Mouse (Mus musculus) lung, embryonic 16.5 days (tissue): ENCODE measurements around the gene Mrgprh. TPM values are rescaled to one million over a fixed set of nuclear protein-coding genes. Genes with fewer than 3 reads are reported as not detected.
A peak's percentile ranks its signal among the peaks of the same experiment; 100 is the strongest.
"Not testable (repeated sequence)": the region's sequence is repeated elsewhere in the genome, so short reads cannot be mapped to it uniquely, and the experiment has no call there.

Source experiments
- ATAC-seq: fragments of 200-750 bp; cut with Nextera tagmentation; 2 replicates; pipeline ENCODE4 v1.8.0; 2017; ENCODE audit warnings: low read depth, mild to moderate bottlenecking, moderate library complexity
- H3K27ac ChIP-seq: fragments of 300-500 bp; sonication (generic); 2 replicates; pipeline ENCODE4 v1.5.1; 2014; ENCODE audit warnings: mild to moderate bottlenecking, control low read depth, low read length
- H3K27me3 ChIP-seq: fragments of 300-500 bp; sonication (generic); 2 replicates; pipeline ENCODE4 v1.6.1; 2014; ENCODE audit warnings: low read depth, low read length, mixed read lengths; ENCODE audit not compliant: control insufficient read depth, insufficient read depth
- H3K36me3 ChIP-seq: fragments of 300-500 bp; sonication (generic); 2 replicates; pipeline ENCODE4 v1.6.1; 2014; ENCODE audit warnings: low read length; ENCODE audit not compliant: control insufficient read depth, insufficient read depth
- H3K4me1 ChIP-seq: fragments of 300-500 bp; sonication (generic); replicated peaks from 2 replicates; pipeline ENCODE4 v1.6.1; 2014; ENCODE audit warnings: low read length, mixed read lengths; ENCODE audit not compliant: control insufficient read depth, insufficient read depth
- H3K4me2 ChIP-seq: fragments of 300-500 bp; sonication (generic); 2 replicates; pipeline ENCODE4 v1.6.1; 2014; ENCODE audit warnings: low read depth, low read length, control low read depth
- H3K4me3 ChIP-seq: fragments of 300-500 bp; sonication (generic); 2 replicates; pipeline ENCODE4 v1.5.1; 2014; ENCODE audit warnings: mild to moderate bottlenecking, low read length, control low read depth
- H3K9ac ChIP-seq: fragments of 300-500 bp; sonication (generic); 2 replicates; pipeline ENCODE4 v1.6.1; 2014; ENCODE audit warnings: low read length, control low read depth
- H3K9me3 ChIP-seq: fragments of 300-500 bp; sonication (generic); 2 replicates; pipeline ENCODE4 v1.6.1; 2016; ENCODE audit warnings: low read length; ENCODE audit not compliant: control insufficient read depth
- WGBS: fragments of 180-500 bp; shearing (Covaris S2); extraction: QIAGEN DNeasy Blood & Tissue Kit; methylation state at CpG from one replicate; pipeline ENCODE4 v1.1.7; 2014; 5-methylcytosine and 5-hydroxymethylcytosine counted together
- polyA plus RNA-seq: library from polyadenylated mRNA; unstranded; fragments of >200 nt; fragmentation: Nextera tagmentation; extraction: Ambion mirVana; gene quantifications from 2 replicates; pipeline ENCODE4 v1.2.1, GENCODE M21; 2015

Gene Mrgprh
- polyA plus RNA-seq, 1 experiment from 2014 or later, result not detected

- Histone ChIP-seq H3K4me3 (no peak overlapping the region), H3K4me1 (peaks cover 4% of the 10 kb centered on the region; the same call in 1 of the 2 replicates), H3K36me3 (no peaks in the 10 kb centered on the region), H3K27me3 (no peaks in the 10 kb centered on the region), H3K9me3 (no peaks in the 10 kb centered on the region), H3K4me2 (no peak overlapping the region), H3K27ac (no peak overlapping the region), H3K9ac (no peak overlapping the region)
- WGBS, result 85% methylated on average over 1 of the region's 1 CpGs
- no peak for ATAC-seq
Observed at GRCm38 (mm10) chr17:12881216-12881615, 5.4 kb downstream of the Mrgprh start.

- Histone ChIP-seq H3K9me3 (no peaks in the 10 kb centered on the region), H3K4me3 (no peak overlapping the region), H3K27me3 (no peaks in the 10 kb centered on the region), H3K36me3 (no peaks in the 10 kb centered on the region), H3K9ac (no peak overlapping the region), H3K4me2 (no peak overlapping the region), H3K4me1 (peaks cover 5% of the 10 kb centered on the region), H3K27ac (no peak overlapping the region; the same call in 1 of the 2 replicates)
- 38% methylated on average over 6 of the region's 6 CpGs for WGBS
- ATAC-seq, result peak; percentile 36; the same call in 1 of the 2 replicates
Observed at GRCm38 (mm10) chr17:12886620-12887019, 10.8 kb downstream of the Mrgprh start.

GRCm38 (mm10) chr17:12887021-12887775 lies 11.4 kb downstream of the Mrgprh start:
- H3K9ac ChIP-seq, result no peak overlapping the region
- H3K27me3 ChIP-seq, result no peaks in the 10 kb centered on the region
- no peaks in the 10 kb centered on the region for H3K9me3 ChIP-seq
- peak; percentile 65 for ATAC-seq
- peak overlapping the region; percentile 48 for H3K27ac ChIP-seq
- H3K36me3 ChIP-seq, result no peaks in the 10 kb centered on the region
- no peak overlapping the region for H3K4me3 ChIP-seq
- 40% methylated on average over 15 of the region's 15 CpGs for WGBS
- peaks cover 5% of the 10 kb centered on the region for H3K4me1 ChIP-seq
- no peak overlapping the region for H3K4me2 ChIP-seq

- peaks cover 5% of the 10 kb centered on the region for H3K4me1 ChIP-seq
- no peak overlapping the region for H3K27ac ChIP-seq
- no peaks in the 10 kb centered on the region for H3K36me3 ChIP-seq
- no peaks in the 10 kb centered on the region for H3K27me3 ChIP-seq
- no peak overlapping the region for H3K9ac ChIP-seq
- WGBS, result 81% methylated on average over 4 of the region's 4 CpGs
- no peak for ATAC-seq
- no peak overlapping the region for H3K4me2 ChIP-seq
- no peak overlapping the region for H3K4me3 ChIP-seq
- no peaks in the 10 kb centered on the region for H3K9me3 ChIP-seq
Observed at GRCm38 (mm10) chr17:12891054-12891453, 15.2 kb downstream of the Mrgprh start.

GRCm38 (mm10) chr17:12892033-12892432 lies 16.2 kb downstream of the Mrgprh start:
- H3K4me1 ChIP-seq, result no peaks in the 10 kb centered on the region
- H3K36me3 ChIP-seq, result no peaks in the 10 kb centered on the region
- no peak for ATAC-seq
- H3K9me3 ChIP-seq, result no peaks in the 10 kb centered on the region
- no peak overlapping the region for H3K9ac ChIP-seq
- H3K4me2 ChIP-seq, result no peak overlapping the region
- H3K27me3 ChIP-seq, result no peaks in the 10 kb centered on the region
- no peak overlapping the region for H3K27ac ChIP-seq
- H3K4me3 ChIP-seq, result no peak overlapping the region
- WGBS, result 85% methylated on average over 9 of the region's 9 CpGs

DNA sequence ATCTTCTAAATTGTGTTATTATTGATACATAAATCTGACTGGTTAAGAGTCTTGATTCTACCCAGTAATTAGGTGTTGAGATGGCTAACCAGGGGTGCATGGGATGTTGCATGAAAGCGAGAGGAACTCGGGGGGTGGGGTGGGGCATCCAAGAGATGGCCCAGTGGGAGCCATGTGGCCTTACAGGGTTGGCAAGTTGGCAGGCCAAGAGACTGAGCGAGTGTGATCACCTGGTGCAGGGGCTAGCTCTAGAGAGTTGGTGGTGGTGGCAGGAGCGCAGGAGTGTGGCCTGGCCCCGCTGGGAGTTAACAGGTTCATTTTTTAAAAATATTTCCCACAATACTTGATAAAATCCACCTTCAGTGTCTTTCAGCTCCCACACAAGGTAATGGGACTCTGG lies 21.8 kb downstream of the Mrgprh start:
- no peaks in the 10 kb centered on the region for H3K4me1 ChIP-seq
- H3K9me3 ChIP-seq, result no peaks in the 10 kb centered on the region
- H3K4me2 ChIP-seq, result no peak overlapping the region
- H3K9ac ChIP-seq, result no peak overlapping the region
- H3K36me3 ChIP-seq, result no peaks in the 10 kb centered on the region; the same call in 1 of the 2 replicates
- no peaks in the 10 kb centered on the region for H3K27me3 ChIP-seq
- H3K4me3 ChIP-seq, result no peak overlapping the region
- peak; percentile 15; the same call in 1 of the 2 replicates for ATAC-seq
- no peak overlapping the region for H3K27ac ChIP-seq
- WGBS, result 88% methylated on average over 5 of the region's 5 CpGs

DNA sequence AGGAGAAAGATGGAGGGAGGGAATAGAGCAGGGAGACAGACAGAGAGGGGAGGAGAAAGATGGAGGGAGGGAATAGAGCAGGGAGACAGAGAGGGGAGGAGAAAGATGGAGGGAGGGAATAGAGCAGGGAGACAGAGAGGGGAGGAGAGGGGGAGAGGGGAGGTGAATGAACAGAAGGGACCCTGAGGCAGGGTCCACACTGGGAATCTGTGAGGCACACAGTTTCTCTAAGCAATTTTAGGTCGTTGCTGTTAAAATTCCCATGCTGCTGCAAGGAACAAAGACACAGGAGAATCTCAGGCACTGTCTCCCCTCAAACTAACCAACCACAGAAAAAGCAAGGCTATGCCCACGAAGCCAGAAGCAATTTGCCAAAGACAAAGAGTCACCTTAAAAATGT lies 22.8 kb downstream of the Mrgprh start:
- H3K9me3 ChIP-seq, H3K36me3 ChIP-seq, H3K9ac ChIP-seq, H3K4me2 ChIP-seq, H3K27me3 ChIP-seq, H3K4me1 ChIP-seq, H3K27ac ChIP-seq, H3K4me3 ChIP-seq, ATAC-seq: not testable (repeated sequence)
- WGBS, result 41% methylated on average over 2 of the region's 2 CpGs

GRCm38 (mm10) chr17:12902291-12902690 lies 26.5 kb downstream of the Mrgprh start:
- no peak overlapping the region for H3K27ac ChIP-seq
- H3K9ac ChIP-seq, result no peak overlapping the region
- H3K4me1 ChIP-seq, result peaks cover 5% of the 10 kb centered on the region; the same call in 1 of the 2 replicates
- WGBS, result 84% methylated on average over 6 of the region's 6 CpGs
- no peaks in the 10 kb centered on the region for H3K9me3 ChIP-seq
- no peak for ATAC-seq
- H3K36me3 ChIP-seq, result peaks cover 2% of the 10 kb centered on the region; the same call in 1 of the 2 replicates
- H3K27me3 ChIP-seq, result no peaks in the 10 kb centered on the region
- no peak overlapping the region for H3K4me2 ChIP-seq
- H3K4me3 ChIP-seq, result no peak overlapping the region

- Histone ChIP-seq H3K36me3 (peaks cover 2% of the 10 kb centered on the region; the same call in 1 of the 2 replicates), H3K9ac (no peak overlapping the region), H3K27me3 (no peaks in the 10 kb centered on the region), H3K4me3 (no peak overlapping the region), H3K27ac (peak overlapping the region; percentile 74), H3K4me1 (peaks cover 5% of the 10 kb centered on the region; the same call in 1 of the 2 replicates), H3K9me3 (no peaks in the 10 kb centered on the region), H3K4me2 (no peak overlapping the region)
- 38% methylated on average over 11 of the region's 12 CpGs for WGBS
- ATAC-seq, result peak; percentile 75
Observed at GRCm38 (mm10) chr17:12903372-12904333, 27.8 kb downstream of the Mrgprh start.
